Mouse (Mus musculus) mouse embryonic stem cell (cell line): Measurements from ENCODE around the gene Itpa.
"Not testable (repeated sequence)": the region's sequence is repeated elsewhere in the genome, so short reads cannot be mapped to it uniquely, and the experiment has no call there.

Source experiments
- in situ Hi-C, 2 experiments: fragments of 300-500 bp; cut with MboI; formaldehyde crosslinking; loops; 1 replicate in 1 of 2; 3 replicates in 1 of 2; pipeline ENCODE4 v1.14.3; 2019 to 2020; ENCODE audit warnings: low sequenced_read_pairs in 2 of 2, low pct_unique_long_range_greater_than_20kb in 1 of 2, mixed read lengths in 1 of 2; ENCODE audit not compliant: unreplicated experiment in 1 of 2

The Itpa gene

DNA sequence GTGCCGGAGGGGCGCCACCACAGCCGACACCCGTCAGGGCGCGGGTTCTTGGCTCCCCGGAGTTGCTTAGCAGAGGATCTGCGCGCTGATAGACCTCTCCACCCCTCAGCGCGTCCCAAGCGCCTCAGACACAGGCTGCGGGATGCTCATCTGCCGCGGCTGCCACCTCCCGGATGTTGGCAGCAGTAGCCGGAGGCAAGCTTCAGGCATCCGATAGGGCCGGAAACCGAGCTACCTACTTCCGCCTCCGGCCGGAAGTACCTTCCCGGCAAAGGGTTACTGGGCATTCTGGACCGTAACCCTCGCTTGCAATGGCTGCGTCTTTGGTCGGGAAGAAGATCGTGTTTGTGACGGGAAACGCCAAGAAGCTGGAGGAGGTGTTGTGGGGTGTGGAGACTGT is at the start of gene Itpa:
Gene Itpa, plus strand, starts transcription at position 52 of the 400 bp plus-strand sequence.
- in situ Hi-C loops: no loop called here

DNA sequence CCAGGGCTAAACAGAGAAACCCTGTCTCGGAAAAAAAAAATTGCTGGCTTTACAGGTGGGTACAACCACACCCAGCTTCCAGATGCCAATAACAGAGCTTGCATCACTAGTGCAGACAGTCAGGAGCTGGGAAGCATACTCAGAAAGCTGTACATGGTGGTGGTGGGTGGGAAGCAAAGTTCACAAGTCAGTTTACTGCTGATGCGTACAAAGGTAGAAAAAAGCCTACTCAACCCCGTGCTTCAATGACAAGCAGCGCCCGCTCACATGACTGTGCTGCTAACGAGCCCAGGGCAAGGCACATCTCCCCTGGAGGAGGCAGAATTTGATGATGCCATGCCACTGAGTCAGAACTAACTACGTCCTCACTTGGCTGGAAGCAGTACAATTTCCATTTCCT is 48.4 kb upstream of the Itpa start:
- in situ Hi-C loops: no loop called here

DNA sequence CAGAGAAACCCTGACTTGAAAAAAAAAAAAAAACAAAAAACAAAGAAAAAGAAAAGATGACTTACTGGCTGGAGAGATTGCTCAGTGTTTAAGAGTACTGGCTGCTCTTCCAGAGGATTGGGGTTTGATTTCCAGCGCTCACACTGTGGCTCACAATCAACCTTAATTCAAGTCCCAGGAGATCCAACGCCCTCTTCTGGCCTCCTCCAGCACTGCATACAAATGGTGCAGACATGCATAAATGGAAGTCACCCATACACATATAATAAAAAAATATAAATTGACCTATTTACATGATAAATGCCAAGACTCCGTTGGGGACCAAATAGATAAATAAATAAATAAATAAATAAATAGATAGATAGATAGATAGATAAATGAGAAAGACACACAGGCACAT is 39.0 kb upstream of the Itpa start:
- in situ Hi-C loops: no loop called here

DNA sequence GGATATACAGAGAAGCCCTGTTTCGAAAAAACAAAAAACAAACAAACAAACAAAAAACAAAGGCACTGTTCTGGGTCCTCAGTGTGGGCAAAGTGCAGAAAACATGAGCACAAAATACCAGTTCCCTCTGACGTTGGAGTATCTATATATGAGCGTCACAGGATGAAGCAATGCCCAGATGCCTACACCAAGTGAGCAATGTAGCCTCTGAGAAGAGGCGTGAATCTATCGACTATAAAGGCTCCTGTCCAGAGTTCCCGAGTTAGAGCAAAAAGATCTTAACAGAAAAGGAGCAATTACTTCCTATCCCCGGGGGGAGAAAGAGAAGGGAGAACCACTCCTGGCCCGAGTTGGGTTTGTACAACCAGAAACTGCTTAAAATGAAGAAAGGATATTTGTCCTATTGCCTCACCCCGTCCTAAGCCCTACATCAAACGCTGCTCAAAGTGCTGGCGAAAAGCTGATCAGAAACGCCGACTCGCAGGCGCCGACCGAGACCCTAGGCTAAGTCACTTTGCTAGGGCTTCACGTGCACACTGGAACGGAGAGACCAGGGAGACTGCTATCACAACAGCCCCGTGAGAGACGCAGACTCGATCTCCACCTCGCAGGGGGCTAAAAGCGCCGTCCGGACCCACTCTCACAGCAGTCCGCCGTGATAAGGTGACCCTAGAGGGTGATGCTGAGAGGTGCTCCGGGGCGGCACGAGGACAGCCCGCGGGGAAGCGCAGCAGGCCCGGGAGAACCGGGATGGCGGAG is 38.2 kb upstream of the Itpa start:
- in situ Hi-C loops: no loop called here

DNA sequence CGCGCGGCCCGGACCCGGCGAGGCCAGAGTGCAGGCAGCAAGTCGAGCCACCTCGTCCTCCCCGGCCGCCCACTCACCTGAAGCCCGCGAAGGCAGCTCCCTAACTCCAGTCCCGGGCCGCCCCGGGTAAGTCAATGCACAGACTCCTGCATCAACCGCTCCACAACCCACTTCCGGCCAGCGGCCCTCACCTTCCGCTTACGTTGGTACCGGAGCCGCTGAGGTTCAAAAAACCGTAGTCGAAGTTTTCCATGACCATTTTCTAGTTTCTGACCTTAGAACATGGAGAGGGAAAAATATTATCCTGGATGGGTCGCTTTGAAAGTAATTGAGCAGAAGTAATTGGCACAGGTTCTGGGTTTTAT is 37.6 kb upstream of the Itpa start, which contains the start of the genes Fastkd5 and Ubox5:
Gene Fastkd5, minus strand, starts transcription at position 189 of the 365 bp plus-strand sequence.
Gene Ubox5, minus strand, starts transcription at position 200 of the 365 bp plus-strand sequence.
- in situ Hi-C loops: no loop called here

DNA sequence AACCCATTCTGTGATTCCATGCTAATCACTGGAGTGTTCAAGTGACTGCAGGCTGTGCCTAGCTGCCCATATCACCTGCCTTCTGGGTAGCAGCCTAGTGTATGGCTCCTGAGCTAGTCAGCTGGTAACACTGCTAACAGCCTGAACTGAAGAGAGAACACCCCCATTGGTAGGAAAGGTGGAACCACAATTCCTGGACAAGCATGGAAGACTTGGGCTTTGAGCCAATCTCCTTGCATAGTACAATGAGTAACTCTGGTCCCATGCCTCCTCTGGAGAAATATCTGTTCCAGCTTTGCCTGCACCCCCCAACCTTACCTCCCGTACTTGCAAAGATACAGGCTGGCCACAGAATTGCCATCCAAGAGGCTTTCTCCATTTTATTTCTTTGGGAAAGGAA is 35.0 kb upstream of the Itpa start:
- in situ Hi-C loops: no loop called here

DNA sequence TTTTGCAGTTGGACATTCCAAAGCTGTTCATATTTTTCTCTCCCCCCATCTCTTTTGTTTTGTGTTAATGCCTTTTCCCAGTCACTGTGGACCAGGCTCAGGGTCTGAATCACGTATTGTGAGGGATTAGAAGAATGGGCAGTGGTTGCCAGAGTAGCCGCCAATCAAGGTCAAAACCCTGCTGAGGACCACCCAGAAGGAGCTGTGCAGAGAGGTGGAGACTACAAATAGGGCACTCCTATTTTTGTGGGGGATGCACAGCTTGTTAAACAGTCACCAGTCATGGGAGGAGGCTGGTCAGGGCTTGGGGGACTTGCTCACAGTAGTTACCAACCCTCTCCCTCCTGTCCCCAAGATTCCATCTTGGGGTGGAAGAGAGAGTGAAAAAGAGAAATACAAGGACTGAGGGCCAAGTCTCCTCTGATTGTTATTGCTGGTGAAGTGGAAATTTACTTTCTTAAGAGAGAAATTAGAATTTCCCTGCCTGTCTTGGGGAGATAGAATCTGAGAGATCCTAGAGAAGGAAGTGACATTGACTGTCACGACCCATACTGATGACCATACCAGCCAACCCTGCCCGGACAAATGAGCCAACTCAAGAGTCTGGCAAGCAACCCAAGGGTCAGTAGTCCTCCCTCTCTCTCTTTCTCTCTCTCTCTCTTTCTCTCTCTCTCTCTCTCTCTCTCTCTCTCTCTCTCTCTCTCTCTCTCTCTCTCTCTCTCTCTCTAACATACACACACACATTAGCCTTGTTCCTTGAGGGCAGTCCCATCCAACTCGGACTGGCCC is 34.3 kb upstream of the Itpa start:
- in situ Hi-C loops: no loop called here

DNA sequence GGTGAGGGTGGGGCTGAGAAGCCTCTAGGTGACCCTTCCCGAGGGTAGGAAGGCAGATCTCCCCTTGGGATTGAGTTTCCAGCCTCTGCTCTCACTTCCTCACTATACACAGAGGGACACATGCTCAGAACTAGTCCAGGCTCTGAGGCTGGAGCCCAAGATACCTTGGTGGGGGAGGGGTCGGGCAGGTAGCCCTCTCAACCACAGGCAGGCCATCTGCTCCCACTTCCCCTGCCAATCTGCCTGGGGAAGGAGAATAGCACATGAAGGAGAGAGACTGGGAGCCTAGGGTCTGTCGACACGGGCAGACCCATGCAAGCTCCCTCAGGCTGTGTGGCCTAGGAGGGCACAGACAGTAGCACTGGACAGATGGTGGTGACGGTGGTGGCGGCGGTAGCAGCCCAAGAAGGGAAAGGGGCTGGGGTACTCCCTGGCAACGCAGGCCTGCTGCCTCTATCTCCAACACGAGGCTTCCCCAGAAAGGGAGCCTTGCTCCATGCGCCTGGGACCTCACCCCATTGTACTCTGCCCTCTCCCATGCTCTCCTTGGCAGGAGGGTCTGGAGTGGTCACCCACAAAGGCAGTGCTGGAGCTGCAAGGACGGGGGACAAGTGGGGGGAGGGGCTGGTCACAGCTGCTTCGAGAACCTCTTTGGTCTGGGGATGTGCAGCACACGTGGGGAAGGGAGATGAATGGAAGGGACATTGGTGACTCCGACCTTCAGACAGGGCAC is 33.2 kb upstream of the Itpa start:
- in situ Hi-C loops: no loop called here

DNA sequence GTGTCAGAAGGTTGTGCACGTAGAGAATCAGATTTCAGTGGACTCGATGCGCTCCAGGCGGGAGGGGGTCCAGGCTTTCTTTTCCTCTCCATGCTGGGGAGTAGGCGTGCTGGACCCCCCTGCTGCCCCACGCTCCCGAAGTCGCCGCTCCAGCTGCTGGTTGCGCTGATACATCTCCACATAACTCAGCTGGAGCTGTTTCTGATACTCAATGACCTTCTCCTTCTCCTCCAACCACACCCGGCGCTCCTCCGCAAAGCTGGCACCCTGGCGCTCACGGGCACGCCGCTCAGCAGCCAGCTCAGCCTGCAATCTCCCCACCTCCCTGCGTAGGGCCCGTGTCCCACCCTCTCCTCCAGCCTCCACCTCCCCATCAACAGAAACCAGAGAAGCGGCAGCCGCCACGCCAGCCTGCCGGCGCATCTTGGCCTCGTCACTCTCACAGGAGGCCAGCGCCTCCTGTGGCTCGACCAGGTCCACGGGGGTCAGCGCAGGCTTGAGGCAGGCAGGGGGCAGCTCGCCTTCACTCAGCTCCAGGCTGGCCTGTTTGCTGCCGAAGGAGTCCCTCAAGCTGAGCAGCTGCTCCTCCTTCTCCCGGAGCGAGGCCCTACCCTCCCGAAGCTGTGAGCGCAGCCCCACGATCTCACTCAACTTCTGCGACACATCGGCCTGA is 32.5 kb upstream of the Itpa start:
- in situ Hi-C loops: no loop called here

DNA sequence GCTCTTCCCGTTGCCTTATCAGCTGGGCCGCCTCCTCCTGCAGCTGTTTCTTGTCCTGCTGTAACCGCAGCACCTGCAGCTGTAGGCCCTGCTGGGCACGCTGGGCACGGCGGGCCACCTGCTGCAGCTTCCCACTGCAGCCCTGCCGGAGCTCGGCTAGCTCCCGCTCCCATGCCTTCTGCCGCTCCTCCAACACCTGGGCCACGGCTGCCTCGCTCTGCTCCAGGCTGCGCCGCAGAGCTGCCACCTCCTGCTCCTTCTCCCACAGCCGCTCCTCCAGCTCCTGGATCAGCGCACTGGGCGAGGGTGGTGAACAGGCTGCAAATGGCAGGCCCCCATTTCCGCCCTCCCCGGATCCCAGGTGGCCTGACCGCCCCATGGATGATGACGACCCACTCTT is 31.6 kb upstream of the Itpa start:
- in situ Hi-C loops: no loop called here

DNA sequence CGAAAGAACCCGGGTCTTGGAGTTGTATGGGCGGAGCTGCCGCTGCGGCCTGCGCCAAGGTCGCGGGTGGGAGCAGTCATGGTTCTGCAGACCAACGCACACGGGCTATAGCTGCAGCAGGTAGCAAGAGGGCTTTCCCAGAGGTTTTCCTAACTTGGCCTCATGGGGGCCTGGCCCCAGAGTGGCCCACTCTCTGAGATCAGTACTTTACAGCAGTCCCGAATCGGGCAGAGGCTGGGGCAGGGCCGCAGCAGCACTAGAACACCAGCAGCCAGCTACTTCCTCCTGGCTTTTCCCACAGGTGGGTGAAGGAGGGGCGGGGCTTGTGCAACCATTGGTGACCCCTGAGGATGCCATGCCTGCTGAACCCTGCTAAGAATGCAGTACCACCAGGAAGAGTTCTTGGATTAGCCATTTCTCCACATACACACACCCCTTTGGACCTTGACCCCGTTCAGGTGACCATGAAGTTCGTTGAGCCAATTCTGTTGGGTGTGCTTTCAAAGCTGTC is 29.3 kb upstream of the Itpa start:
- in situ Hi-C loops: no loop called here

DNA sequence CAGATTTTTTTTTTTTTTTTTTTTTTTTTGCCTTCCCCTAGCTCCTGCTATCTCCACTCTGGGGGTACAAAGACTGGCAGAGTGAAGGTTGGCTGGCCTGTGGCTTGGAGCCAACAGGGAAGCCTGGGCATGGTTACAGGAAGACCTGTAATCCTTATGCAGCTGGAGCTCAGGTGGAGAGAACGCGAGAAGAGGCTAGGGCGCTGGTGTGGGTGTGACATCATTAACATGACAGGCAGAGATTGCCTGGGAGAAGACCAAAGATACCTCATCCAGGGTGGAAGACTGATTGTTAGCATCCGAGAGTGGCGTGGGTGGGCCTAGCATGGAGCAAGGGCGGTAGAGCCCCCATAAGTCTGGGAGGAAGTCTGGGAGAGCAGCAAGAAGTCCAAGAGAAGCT is 28.1 kb upstream of the Itpa start:
- in situ Hi-C loops: no loop called here

DNA sequence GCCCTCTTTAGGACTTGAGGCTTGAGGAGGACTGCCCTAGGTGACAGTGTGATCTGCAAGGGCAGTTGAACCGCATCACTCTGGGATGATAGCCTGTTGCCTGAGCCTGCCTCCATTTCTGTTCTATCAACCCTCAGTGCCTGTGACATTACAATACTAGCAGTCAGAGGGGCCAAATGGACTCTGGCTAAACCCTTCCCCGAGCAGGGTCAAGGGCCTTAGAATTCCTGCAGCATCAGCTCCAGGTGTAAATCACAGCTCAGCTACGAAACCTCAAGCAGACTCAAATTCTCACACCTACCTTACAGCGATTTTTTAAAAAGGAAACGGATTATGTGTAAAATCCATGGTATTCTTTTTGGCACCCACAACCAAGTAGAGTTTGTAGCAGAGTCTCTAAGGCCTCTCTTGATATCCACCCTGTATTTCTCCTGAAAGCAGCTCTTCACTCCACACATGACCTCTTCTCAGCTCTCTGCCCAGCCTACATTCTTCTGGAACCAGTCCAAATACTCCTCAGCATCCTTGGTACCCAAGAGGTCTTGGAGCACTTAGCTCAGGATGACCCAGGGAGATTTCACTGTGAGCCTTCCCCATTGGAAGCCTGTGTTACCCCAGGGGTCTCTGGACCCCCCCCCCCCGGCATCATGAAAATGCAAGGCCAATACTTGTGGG is 25.9 kb upstream of the Itpa start:
- in situ Hi-C loops: no loop called here

DNA sequence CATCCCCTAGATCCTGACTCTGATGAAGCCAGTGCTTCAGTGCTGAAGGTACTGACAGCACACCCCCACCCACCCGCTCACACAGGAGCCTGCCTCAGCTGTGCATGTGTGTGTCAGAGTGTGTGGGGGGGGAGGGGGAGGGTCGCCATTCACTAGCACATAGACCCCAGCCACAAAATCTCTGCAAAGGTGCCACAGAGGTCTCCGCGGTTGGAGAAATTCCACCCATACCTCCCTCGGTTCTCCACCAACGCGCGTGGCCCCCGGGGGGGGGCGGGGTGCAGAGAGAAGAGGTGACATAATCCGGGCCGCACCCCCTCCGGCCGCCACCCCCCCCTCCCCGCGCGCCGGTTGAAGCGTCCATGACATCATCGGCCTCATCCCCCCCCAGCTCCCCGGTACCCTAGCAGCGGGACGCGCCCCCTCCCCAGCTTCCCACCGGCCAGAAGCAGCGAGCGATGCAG is 25.2 kb upstream of the Itpa start:
- in situ Hi-C loops: no loop called here

DNA sequence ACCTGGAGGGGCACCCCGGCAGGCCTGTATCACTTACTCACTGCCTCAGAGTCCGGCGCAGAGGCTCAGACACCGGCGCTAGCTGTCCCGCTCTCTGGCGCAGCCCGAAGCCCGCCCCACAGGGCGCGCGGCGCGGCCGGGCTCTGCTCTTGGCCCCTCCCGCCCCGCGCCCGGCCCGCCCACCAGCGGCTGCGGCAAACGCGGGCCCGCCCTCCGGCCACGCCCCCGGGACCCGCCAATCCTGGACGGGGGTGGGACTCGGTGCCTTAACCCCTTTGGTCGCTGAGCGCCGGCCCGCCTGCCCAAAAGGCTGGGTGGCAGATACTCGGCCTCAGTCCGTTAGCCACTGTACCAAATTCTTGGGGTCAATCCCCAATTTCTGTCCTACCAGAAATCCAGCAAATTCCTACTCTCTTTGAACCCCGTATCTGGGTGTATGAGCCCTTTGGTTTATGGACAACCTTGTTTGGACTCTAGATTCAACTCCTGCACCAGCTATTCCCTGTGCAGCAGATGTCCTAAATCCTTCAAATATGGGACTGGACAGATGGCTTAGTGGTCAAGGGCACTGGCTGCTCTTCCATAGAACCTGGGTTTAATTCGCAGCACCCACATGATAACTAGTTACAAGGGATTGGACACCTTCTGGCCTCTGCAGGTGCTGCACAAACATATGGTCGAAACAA is 24.6 kb upstream of the Itpa start, which contains the start of gene Lzts3:
Gene Lzts3, minus strand, starts transcription at position 120 of the 686 bp plus-strand sequence.
- in situ Hi-C loops: no loop called here

DNA sequence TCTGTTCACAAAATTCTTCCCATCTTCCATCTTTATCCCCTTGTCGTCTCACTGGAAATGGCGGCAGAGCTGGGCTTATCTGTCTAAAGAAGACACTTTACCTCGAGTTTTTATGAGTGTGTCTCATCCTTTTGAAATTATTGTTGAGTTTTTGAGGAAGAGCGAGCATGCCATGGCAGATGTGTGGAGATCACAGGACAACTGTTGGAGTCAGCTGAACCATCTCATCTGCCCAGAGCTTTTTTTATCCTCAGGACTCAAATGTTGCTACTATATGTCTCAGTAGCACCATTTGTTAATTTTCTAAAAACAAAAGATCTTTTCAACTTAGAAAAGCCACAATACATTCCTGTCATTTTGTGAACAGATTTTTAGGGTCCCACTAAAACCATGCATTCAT is 22.2 kb upstream of the Itpa start:
- in situ Hi-C loops: no loop called here

DNA sequence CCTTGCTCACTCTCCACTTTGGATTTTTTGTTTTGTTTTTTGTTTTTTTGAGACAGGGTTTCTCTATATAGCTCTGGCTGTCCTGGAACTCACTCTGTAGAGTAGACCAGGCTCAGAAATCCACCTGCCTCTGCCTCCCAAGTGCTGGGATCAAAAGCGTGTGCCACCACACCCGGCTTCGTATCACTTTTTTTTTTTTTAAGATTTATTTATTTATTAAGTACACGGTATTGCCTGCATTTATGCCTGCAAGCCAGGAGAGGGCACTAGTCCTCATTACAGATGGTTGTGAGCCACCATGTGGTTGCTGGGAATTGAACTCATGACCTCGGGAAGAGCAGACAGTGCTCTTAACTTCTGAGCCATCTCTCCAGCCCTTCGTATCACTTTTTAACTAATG is 18.4 kb upstream of the Itpa start:
- in situ Hi-C loops: not testable (repeated sequence)
